Mouse (Mus musculus) lung, adult 18-20 months (tissue): ENCODE measurements around the gene Slfnl1.
A peak's percentile ranks its signal among the peaks of the same experiment; 100 is the strongest.

ENCODE experiments used
- DNase-seq, 2 experiments: peaks; one replicate each; pipeline ENCODE4 v3.0.0; 2022; ENCODE audit warnings: mixed read lengths in 2 of 2

The Slfnl1 gene

DNA sequence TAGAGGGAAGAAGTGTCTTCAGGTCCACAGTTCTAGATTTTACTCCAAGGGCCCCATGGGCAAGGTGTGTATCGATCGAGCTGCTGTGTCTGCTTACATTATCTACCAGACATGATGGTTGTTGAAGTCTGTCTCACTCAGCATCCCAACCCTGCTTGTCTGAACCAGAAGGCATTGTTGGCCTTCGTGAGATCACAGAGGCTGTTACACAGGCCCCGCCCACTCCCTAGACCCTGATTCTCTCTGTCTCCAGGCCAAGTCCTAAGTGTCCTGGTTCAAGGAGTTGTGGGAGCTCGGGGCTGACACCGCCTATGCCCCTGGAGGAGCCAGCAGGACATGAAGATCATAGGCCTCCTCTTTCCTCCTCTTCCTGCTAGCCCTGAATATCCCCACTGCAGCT, at the start of gene Slfnl1:
TSS of gene Slfnl1 (plus strand) at position 246 of the 400 bp plus-strand sequence.
- DNase-seq: no peak

DNA sequence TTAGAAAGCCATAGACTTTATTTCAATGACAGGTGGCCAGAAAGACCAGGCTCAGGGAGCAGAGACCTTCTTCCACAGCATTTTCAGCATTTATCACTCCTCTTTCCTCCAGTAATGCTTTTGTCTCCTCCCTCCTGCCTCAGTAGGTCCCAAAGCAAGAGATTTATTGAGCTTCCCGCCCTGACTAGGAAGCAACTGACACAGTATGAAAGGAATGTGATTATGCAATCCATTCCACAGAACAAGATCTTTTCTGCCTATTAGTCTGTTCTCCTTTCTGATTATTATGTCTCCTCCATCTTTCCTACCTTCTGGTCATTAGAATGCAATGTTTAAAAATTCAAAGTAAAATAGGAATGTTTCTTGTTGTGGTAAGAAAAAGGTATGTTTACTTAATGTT, 44.3 kb upstream of the Slfnl1 start:
- DNase-seq: peak in 1 of 2 experiments; percentile 4

GRCm38 (mm10) chr4:120506955-120507354, 25.1 kb upstream of the Slfnl1 start:
- no peak for DNase-seq

GRCm38 (mm10) chr4:120511203-120511602, 20.8 kb upstream of the Slfnl1 start:
- no peak for DNase-seq

DNA sequence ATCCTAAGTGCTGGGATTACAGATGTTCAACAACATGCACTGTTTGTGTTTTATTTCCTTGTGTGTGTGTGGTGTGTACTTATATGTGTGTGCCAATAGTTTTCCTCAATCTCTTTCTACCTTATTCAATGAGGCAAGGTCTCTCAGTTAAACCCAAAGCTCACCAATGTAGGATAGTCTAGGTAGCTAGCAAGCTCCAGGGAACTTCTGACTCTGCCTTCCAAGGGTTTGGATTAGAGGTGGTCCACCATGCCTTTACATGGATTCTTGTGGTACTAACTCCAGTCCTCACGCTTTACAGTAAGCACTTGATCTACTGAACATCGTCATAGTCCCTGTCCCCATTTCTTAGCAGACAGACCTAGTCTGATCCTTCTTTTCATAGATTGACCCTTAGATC, 17.7 kb upstream of the Slfnl1 start:
- no peak for DNase-seq

GRCm38 (mm10) chr4:120516491-120516890, 15.5 kb upstream of the Slfnl1 start:
- peak; percentile 59 to 78 for DNase-seq

DNA sequence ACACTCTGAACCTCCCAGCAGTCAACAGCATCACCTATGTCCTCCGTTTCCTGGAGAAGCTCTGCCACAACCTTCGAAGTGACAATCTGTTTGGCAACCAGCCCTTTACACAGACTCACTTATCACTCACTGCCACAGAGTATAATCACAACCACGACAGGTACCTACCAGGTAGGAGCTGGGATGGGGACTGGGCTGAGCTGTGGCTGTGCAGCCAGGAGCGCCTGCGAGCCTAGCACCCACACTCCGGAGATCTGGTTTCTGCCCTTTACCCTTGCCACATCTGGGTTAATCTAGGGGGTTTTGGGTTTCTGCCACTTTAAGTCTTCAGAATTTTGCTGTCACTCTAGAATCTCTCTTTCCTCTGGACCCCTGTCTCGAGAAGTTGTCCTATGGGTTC, 15.1 kb upstream of the Slfnl1 start:
- no peak for DNase-seq

DNA sequence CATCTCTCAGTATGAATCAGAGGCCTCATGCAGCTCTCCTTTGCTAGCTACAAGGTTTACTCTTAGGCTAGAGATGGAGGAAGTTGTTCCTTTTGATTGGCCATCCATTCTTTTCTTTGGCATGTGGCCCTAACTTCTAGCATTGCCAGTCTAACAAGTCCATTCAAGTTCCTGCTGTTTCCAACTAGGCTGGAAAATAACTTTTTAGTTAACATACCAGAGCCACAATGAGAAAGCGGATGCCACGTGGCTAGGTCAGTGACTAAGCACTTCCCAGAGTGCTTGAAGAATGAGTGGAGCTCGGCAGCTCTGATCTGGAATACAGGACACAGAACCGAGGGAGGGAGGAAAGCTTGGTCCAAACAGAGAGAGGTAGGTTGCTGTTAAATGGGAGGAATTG, 14.7 kb upstream of the Slfnl1 start:
- peak; percentile 76 to 83 for DNase-seq

DNA sequence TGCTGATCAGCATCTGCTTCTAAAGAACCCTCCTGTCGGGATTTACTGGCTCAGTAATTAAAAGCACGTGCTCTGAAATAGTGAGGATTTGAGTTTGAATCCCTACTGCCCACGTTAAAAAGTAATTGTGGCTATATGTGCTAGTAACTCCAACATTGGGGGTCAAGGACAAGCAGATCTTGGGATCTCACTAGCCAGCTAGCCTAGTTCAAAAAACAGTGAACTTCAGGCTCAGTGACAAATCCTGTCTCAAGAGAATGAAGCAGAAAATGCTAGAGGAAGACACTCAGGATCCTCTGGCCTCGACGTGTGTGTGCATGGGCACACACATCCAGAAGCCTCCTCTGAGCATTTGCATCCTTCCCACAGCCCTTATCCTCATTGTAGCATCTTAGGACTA, 10.3 kb upstream of the Slfnl1 start:
- DNase-seq: no peak

DNA sequence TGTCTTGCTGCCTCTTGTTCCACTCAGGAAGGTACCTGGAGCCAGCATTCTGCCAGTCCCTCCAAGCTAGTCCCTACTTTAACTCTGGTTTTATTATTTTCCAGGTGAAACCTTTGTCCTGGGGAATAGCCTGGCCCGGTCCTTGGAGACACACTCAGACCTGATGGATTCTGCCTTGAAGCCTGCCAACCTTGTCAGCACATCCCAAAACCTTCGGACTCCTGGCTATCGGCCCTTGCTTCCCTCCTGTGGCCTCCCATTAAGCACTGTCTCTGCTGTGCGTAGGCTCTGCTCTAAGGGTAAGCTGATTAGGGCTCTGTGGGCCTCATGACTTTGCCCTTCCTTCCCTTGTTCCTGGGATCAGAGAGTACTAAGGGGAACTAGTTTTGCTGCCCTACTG, 9.7 kb upstream of the Slfnl1 start:
- no peak for DNase-seq

GRCm38 (mm10) chr4:120523092-120523491, 8.9 kb upstream of the Slfnl1 start:
- no peak for DNase-seq

GRCm38 (mm10) chr4:120528171-120528570, 3.9 kb upstream of the Slfnl1 start:
- no peak for DNase-seq

- no peak for DNase-seq
Measured at GRCm38 (mm10) chr4:120538664-120539063, 6.6 kb downstream of the Slfnl1 start.

GRCm38 (mm10) chr4:120544896-120545295, 12.9 kb downstream of the Slfnl1 start:
- no peak for DNase-seq

DNA sequence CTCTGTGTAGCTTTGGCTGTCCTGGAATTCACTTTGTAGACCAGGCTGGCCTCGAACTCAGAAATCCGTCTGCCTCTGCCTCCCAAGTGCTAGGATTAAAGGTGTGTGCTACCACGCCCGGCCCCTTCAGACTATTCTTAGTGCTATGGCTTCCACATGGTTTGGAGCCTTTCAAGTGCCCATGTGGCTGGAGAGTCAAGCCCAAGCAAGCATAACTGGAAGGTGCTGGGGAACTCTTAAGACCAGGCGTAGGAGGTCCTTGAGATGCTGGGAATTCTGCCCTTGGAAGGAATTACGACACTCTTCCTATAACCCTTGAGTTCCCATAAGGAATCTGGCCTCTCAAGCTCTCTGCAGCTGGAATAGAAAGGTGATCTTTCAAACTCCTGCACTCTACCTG, 24.6 kb downstream of the Slfnl1 start:
- DNase-seq: peak; percentile 43 to 46

- peak in 1 of 2 experiments; percentile 15 for DNase-seq
Measured at GRCm38 (mm10) chr4:120565726-120566125, 33.7 kb downstream of the Slfnl1 start.

- peak; percentile 15 to 50 for DNase-seq
Measured at GRCm38 (mm10) chr4:120568005-120568404, 36.0 kb downstream of the Slfnl1 start.

GRCm38 (mm10) chr4:120569025-120569424, 37.0 kb downstream of the Slfnl1 start:
- no peak for DNase-seq

GRCm38 (mm10) chr4:120569486-120570437, 37.7 kb downstream of the Slfnl1 start, which contains the start of gene Ctps:
Gene Ctps, minus strand, starts transcription at chr4:120570276.
- peak; percentile 93 for DNase-seq

GRCm38 (mm10) chr4:120570438-120571069, 38.5 kb downstream of the Slfnl1 start:
- DNase-seq: no peak

DNA sequence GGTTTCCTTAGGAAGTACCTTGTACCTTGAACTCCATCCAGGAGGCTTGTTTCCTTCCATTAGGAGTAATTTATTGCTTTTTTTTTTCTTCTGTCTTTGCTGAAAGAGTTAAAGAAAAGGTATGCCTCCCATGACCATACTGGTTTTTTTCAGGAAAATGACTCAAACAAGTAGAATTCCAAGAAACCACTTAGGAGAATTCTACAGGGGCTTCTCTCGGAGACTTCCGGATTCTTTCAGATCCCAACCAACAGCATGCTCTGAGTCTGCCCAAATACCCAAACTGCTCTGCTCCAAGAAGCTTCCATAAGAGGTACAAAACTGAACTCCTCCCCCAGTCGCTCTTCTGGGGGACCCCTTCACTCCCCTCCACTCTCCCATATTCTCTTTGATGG, 39.0 kb downstream of the Slfnl1 start:
- DNase-seq: no peak

GRCm38 (mm10) chr4:120571691-120572090, 39.7 kb downstream of the Slfnl1 start:
- DNase-seq: peak in 1 of 2 experiments; percentile 14

- DNase-seq: no peak
Measured at GRCm38 (mm10) chr4:120580894-120581293, 48.9 kb downstream of the Slfnl1 start.

DNA sequence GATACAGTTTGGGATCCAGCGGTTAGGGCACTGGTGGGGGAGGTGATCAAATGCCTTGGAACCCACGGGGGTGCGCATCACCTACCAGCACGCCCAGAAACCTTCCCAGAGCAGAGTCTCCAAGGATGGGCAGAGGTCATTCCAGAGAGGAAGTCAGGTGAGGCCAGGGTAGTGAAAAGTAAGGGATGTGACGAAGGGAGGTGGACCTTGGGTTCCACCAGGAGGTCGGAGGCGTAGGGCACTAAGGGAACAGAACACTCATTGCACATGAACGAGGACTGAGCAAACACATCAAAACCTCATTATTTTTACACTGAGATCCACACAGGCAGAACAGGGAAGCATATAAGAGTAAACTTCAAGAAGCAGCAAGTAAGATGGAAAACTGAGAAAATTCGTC, 49.7 kb downstream of the Slfnl1 start:
- DNase-seq: no peak
